Mouse (Mus musculus) C2C12 (cell line): ENCODE measurements around the gene Ccdc62. TPM values are rescaled to one million over a fixed set of nuclear protein-coding genes. Genes with fewer than 3 reads are reported as not detected.
A peak's percentile ranks its signal among the peaks of the same experiment; 100 is the strongest.

ENCODE experiments used
- H3K27me3 ChIP-seq: one replicate; pipeline ENCODE4 v1.6.1; 2011; ENCODE audit not compliant: control insufficient read depth, insufficient read depth, insufficient read length
- H3K36me3 ChIP-seq: one replicate; pipeline ENCODE4 v1.6.1; 2011; ENCODE audit not compliant: control insufficient read depth, insufficient read depth
- H3K4me3 ChIP-seq: one replicate; pipeline ENCODE4 v1.5.1; 2011; ENCODE audit warnings: mild to moderate bottlenecking, control low read depth; ENCODE audit not compliant: poor library complexity, insufficient read depth, severe bottlenecking
- H3K79me2 ChIP-seq: one replicate; pipeline ENCODE4 v1.6.1; 2011; ENCODE audit not compliant: control insufficient read depth, insufficient read depth
- H3K79me3 ChIP-seq: one replicate; pipeline ENCODE4 v1.6.1; 2011; ENCODE audit warnings: low read depth, control low read depth
- H3ac ChIP-seq: one replicate; pipeline ENCODE3; 2011; ENCODE audit warnings: low read depth; ENCODE audit not compliant: control insufficient read depth, insufficient read length
- CEBPB ChIP-seq: IDR thresholded peaks from one replicate; pipeline ENCODE4 v1.6.1; 2011; ENCODE audit warnings: low read depth, mild to moderate bottlenecking, control low read depth, moderate library complexity
- CTCF ChIP-seq: IDR thresholded peaks from one replicate; pipeline ENCODE4 v1.5.1; 2011; ENCODE audit not compliant: control insufficient read depth, insufficient read depth, insufficient read length
- FOSL1 ChIP-seq: IDR thresholded peaks from one replicate; pipeline ENCODE4 v1.8.0; 2011; ENCODE audit warnings: mild to moderate bottlenecking, low read length; ENCODE audit not compliant: poor library complexity, insufficient read depth, severe bottlenecking
- MAX ChIP-seq: IDR thresholded peaks from one replicate; pipeline ENCODE4 v1.6.1; 2011; ENCODE audit warnings: mild to moderate bottlenecking, control low read depth
- MYOD1 ChIP-seq: IDR thresholded peaks from one replicate; pipeline ENCODE4 v1.6.1; 2011; ENCODE audit warnings: low read depth; ENCODE audit not compliant: control insufficient read depth, insufficient read length
- MYOG ChIP-seq: IDR thresholded peaks from one replicate; pipeline ENCODE4 v1.6.1; 2011; ENCODE audit not compliant: control insufficient read depth, insufficient read length; ENCODE audit errors: extremely low read depth
- USF1 ChIP-seq: IDR thresholded peaks from one replicate; pipeline ENCODE4 v1.6.1; 2011; ENCODE audit warnings: low read depth, mild to moderate bottlenecking, control low read depth, moderate library complexity
- polyA plus RNA-seq: library from polyadenylated mRNA; unstranded; fragments of >200 nt; fragmentation: generic; extraction: Trizol; gene quantifications from one replicate; pipeline ENCODE4 v1.2.1, GENCODE M21; 2012; ENCODE audit warnings: missing spikeins

Gene Ccdc62
- polyA plus RNA-seq, 1 experiment, result 2.5 TPM

DNA sequence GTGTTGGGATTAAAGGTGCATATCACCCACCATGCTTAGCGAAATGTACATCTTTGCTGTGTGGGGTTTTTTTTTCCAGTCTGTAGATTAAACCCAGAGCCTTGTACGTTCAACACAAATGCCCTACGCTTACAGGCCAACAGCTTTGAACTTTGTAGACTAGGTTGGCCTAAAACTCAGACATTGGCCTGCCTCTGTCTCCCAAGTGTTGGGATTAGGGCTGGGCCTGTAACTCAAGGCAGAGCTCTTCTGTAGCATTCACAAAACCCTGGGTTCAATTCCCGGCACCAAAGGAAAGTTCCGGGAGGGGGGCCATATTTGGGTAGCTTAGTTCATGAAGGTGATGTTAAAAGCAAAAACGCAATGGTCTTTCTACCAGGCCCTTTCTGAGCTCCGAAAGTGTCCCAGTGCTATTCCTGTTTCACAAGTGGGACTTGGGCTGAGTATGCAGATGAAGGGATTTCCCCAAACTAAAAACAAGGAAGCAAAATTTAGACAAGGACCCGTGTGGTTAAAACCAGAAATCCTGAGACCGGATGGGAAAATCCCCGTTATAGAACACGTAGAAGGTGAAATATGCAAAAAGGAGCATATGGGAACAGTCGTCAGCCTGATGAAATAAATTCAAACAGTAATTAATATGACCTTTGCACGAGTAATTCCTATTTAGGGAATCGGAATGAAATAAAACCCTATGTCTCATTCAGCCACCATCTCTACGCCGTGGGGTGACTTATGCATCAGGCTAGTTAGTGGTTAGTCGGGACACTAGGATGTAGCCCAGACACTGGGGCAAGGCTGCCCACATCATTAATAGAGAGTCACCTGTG lies 24.1 kb upstream of the Ccdc62 start:
- TF ChIP-seq CTCF (no peak), MYOG (no peak), MAX (no peak), FOSL1 (no peak), CEBPB (no peak), MYOD1 (no peak), USF1 (no peak)
- Histone ChIP-seq H3K79me2 (peaks cover 42% of the 10 kb centered on the region), H3ac (no peak overlapping the region), H3K4me3 (no peak overlapping the region), H3K36me3 (peaks cover 31% of the 10 kb centered on the region), H3K79me3 (peaks cover 41% of the 10 kb centered on the region), H3K27me3 (no peaks in the 10 kb centered on the region)

DNA sequence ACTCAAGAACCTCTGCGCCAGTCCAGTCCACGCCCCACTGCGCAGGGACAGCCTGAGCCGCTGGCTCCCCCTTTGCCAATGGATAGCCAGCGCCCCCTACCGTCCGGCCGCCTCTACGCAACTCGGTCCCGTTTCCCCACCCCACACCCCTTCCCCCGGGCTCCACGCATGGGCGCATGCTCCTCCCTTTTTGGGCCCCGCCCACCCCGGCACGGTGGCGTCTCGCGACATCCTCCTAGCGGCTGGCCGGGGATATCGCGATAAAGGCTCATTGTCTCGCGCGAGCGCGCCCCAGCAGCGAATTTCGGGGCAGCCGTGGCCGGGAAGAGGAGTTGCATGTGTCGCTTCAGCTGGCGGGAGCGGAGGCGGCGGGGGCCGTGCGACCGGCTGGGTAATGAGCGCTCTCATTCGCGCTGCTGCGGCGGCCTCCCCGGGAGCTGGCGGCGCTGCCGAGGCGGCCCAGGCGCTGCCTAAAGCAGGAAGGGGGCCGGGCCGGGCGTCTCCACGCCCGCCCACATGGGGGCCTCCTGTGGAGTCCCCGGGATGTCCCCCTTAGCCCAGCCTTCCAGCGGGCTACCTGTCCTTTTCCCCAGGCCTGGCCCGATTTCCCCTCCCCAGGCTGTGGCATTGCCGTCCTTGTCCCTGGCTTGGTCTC lies 23.4 kb upstream of the Ccdc62 start, which contains the start of gene Denr:
Gene Denr, plus strand, starts transcription at position 200 of the 655 bp plus-strand sequence.
- H3K79me3 ChIP-seq, result peaks cover 47% of the 10 kb centered on the region
- H3K4me3 ChIP-seq, result peak within 1 kb of the TSS; percentile 86
- no peaks in the 10 kb centered on the region for H3K27me3 ChIP-seq
- H3ac ChIP-seq, result peak within 1 kb of the TSS; percentile 96
- peaks cover 49% of the 10 kb centered on the region for H3K79me2 ChIP-seq
- peak; percentile 94 for TF ChIP-seq CTCF
- no peak for TF ChIP-seq MYOD1
- TF ChIP-seq MAX, result peak; percentile 84
- TF ChIP-seq CEBPB, result no peak
- no peak for TF ChIP-seq USF1
- TF ChIP-seq MYOG, result no peak
- no peak for TF ChIP-seq FOSL1
- peaks cover 38% of the 10 kb centered on the region for H3K36me3 ChIP-seq

- Histone ChIP-seq H3ac (peak overlapping the region; percentile 96), H3K79me2 (peaks cover 54% of the 10 kb centered on the region), H3K79me3 (peaks cover 52% of the 10 kb centered on the region), H3K4me3 (peak overlapping the region; percentile 86), H3K27me3 (no peaks in the 10 kb centered on the region), H3K36me3 (peaks cover 43% of the 10 kb centered on the region)
- TF ChIP-seq MAX, result no peak
- no peak for TF ChIP-seq CTCF
- TF ChIP-seq MYOG, result no peak
- TF ChIP-seq CEBPB, result no peak
- no peak for TF ChIP-seq USF1
- no peak for TF ChIP-seq FOSL1
- TF ChIP-seq MYOD1, result no peak
Observed at GRCm38 (mm10) chr5:123907631-123907977, 22.9 kb upstream of the Ccdc62 start.

GRCm38 (mm10) chr5:123914852-123915251 lies 15.6 kb upstream of the Ccdc62 start:
- Histone ChIP-seq H3ac (no peak overlapping the region), H3K36me3 (peaks cover 95% of the 10 kb centered on the region)

DNA sequence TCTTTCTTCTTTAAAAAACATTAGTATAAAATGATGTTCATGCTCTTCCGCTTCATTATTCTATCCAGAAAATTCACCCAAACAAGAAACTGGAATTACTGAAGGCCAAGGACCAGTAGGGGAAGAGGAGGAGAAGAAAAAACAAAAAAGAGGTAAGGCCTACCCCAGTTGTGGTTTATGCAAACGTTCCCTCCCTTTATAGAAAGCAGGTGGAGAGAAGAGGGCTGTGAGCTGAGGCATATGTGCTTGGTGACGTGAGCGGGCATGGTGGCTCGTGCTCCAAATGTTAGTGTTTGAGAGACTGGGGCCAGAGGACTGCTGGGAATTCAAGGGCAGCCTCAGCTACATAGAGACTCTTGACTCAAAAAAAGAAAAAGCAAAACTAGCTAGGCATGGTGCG lies 8.4 kb upstream of the Ccdc62 start:
- Histone ChIP-seq H3K79me3 (peaks cover 7% of the 10 kb centered on the region), H3K36me3 (peaks cover 95% of the 10 kb centered on the region), H3K4me3 (no peak overlapping the region), H3K79me2 (peaks cover 17% of the 10 kb centered on the region), H3K27me3 (no peaks in the 10 kb centered on the region), H3ac (no peak overlapping the region)
- no peak for TF ChIP-seq CEBPB
- no peak for TF ChIP-seq MYOG
- no peak for TF ChIP-seq MAX
- TF ChIP-seq CTCF, result no peak
- no peak for TF ChIP-seq FOSL1
- TF ChIP-seq USF1, result no peak
- TF ChIP-seq MYOD1, result no peak

More at GRCm38 (mm10) chr5:123914852-123915251, 15.6 kb upstream of the Ccdc62 start:
- H3K79me2 ChIP-seq, result peaks cover 83% of the 10 kb centered on the region
- H3K27me3 ChIP-seq, result no peaks in the 10 kb centered on the region
- peaks cover 58% of the 10 kb centered on the region for H3K79me3 ChIP-seq
- TF ChIP-seq USF1 (no peak), MAX (no peak), MYOG (no peak), FOSL1 (no peak), CTCF (no peak), CEBPB (no peak), MYOD1 (no peak)
- H3K4me3 ChIP-seq, result no peak overlapping the region
